Mouse (Mus musculus) cerebral cortex, adult 2 months (tissue): ENCODE results near the gene Ttc4.

Experiments used
- WGBS: fragments of 180-500 bp; shearing (Covaris S2); methylation state at CpG from one replicate; pipeline ENCODE4 v1.1.7; 2018; 5-methylcytosine and 5-hydroxymethylcytosine counted together

Gene Ttc4

GRCm38 (mm10) chr4:106614180-106614797 is 64.5 kb downstream of the Ttc4 start:
- 45% methylated on average over 7 of the region's 7 CpGs for WGBS

- 52% methylated on average over 3 of the region's 3 CpGs for WGBS
These were observed 65.2 kb downstream of the Ttc4 start for GRCm38 (mm10) chr4:106613560-106613959.

GRCm38 (mm10) chr4:106613105-106613504 is 65.6 kb downstream of the Ttc4 start:
- 83% methylated on average over 8 of the region's 8 CpGs for WGBS
